Mouse (Mus musculus): ENCODE data around the gene Xlr4c. TPM values are rescaled to one million over a fixed set of nuclear protein-coding genes. Genes with fewer than 3 reads are reported as not detected.
A peak's percentile ranks its signal among the peaks of the same experiment; 100 is the strongest.
"Not testable (repeated sequence)": the region's sequence is repeated elsewhere in the genome, so short reads cannot be mapped to it uniquely, and the experiment has no call there.

Gene Xlr4c
- not detected in 2 replicates for total RNA-seq (2014; fragmentation: Nextera tagmentation)
- 0.33 TPM in 1 of 2 replicates, not detected in the other for total RNA-seq (2017)
- not detected in 2 replicates for polyA plus RNA-seq (2012)

GRCm38 (mm10) chrX:73242821-73243325 is at the start of gene Xlr4c:
Gene Xlr4c (minus strand): TSS chrX:73243130.
- not testable (repeated sequence) for DNase-seq (ENCODE audit: low spot score); H3K9me3 ChIP-seq (replicated peaks); ATAC-seq (ENCODE audit: extremely low read depth, insufficient number of reproducible peaks, low FRiP score, poor library complexity, severe bottlenecking); H3K36me3 ChIP-seq (replicated peaks); H3K27me3 ChIP-seq (ENCODE audit: insufficient read depth, low read length); H3K4me3 ChIP-seq (ENCODE audit: low read depth, low read length); H3K4me1 ChIP-seq (ENCODE audit: insufficient read depth, low read depth, low read length)

GRCm38 (mm10) chrX:73265270-73265669 is 22.3 kb upstream of the Xlr4c start, which contains the start of gene Xlr3c:
Gene Xlr3c (minus strand): TSS chrX:73265390.
- H3K4me3 ChIP-seq (ENCODE audit: low read depth, low read length); H3K9me3 ChIP-seq (replicated peaks); ATAC-seq (ENCODE audit: extremely low read depth, insufficient number of reproducible peaks, low FRiP score, poor library complexity, severe bottlenecking); H3K27me3 ChIP-seq (ENCODE audit: insufficient read depth, low read length); DNase-seq (ENCODE audit: low spot score); H3K4me1 ChIP-seq (ENCODE audit: insufficient read depth, low read depth, low read length); H3K36me3 ChIP-seq (replicated peaks): not testable (repeated sequence)

- H3K9me3 ChIP-seq (replicated peaks); H3K4me3 ChIP-seq (ENCODE audit: low read depth, low read length); DNase-seq (ENCODE audit: low spot score); H3K27me3 ChIP-seq (ENCODE audit: insufficient read depth, low read length); H3K36me3 ChIP-seq (replicated peaks); H3K4me1 ChIP-seq (ENCODE audit: insufficient read depth, low read depth, low read length); ATAC-seq (ENCODE audit: extremely low read depth, insufficient number of reproducible peaks, low FRiP score, poor library complexity, severe bottlenecking): not testable (repeated sequence)
Measured at GRCm38 (mm10) chrX:73262428-73262827, 19.5 kb upstream of the Xlr4c start.

- no peaks in the 10 kb centered on the region for H3K36me3 ChIP-seq (replicated peaks)
- ATAC-seq (ENCODE audit: extremely low read depth, insufficient number of reproducible peaks, low FRiP score, poor library complexity, severe bottlenecking) = no peak
- peaks cover 4% of the 10 kb centered on the region; the same call in 1 of the 2 replicates for H3K4me1 ChIP-seq (ENCODE audit: insufficient read depth, low read depth, low read length)
- no peak for TF ChIP-seq TAL1 (conservative IDR thresholded peaks at IDR 0.05; ENCODE audit: low read depth, low read length)
- no peak for TF ChIP-seq POLR2AphosphoS5 (IDR thresholded peaks at IDR 0.05; ENCODE audit: insufficient replicate concordance, low read depth, low read length)
- no peak for TF ChIP-seq GATA1 (IDR thresholded peaks at IDR 0.05; ENCODE audit: borderline replicate concordance, low read length)
- no peak for TF ChIP-seq GATA2 (IDR thresholded peaks at IDR 0.05; ENCODE audit: borderline replicate concordance, low read depth, low read length)
- TF ChIP-seq CTCF (IDR thresholded peaks at IDR 0.05; ENCODE audit: low read depth, low read length) = no peak
- H3K4me3 ChIP-seq (ENCODE audit: low read depth, low read length) = peak overlapping the region; percentile 82
- no peaks in the 10 kb centered on the region for H3K9me3 ChIP-seq (replicated peaks)
- H3K27me3 ChIP-seq (ENCODE audit: insufficient read depth, low read length) = no peaks in the 10 kb centered on the region
- DNase-seq (ENCODE audit: low spot score) = no peak
Measured at GRCm38 (mm10) chrX:73229288-73229687, 13.6 kb downstream of the Xlr4c start.

- Histone ChIP-seq H3K9me3 (replicated peaks) (no peaks in the 10 kb centered on the region), H3K4me1 (ENCODE audit: insufficient read depth, low read depth, low read length) (peaks cover 4% of the 10 kb centered on the region; the same call in 1 of the 2 replicates), H3K36me3 (replicated peaks) (no peaks in the 10 kb centered on the region), H3K4me3 (ENCODE audit: low read depth, low read length) (peak overlapping the region; percentile 82), H3K27me3 (ENCODE audit: insufficient read depth, low read length) (no peaks in the 10 kb centered on the region)
- no peak for TF ChIP-seq TAL1 (conservative IDR thresholded peaks at IDR 0.05; ENCODE audit: low read depth, low read length)
- TF ChIP-seq POLR2AphosphoS5 (IDR thresholded peaks at IDR 0.05; ENCODE audit: insufficient replicate concordance, low read depth, low read length) = no peak
- TF ChIP-seq GATA1 (IDR thresholded peaks at IDR 0.05; ENCODE audit: borderline replicate concordance, low read length) = no peak
- no peak for TF ChIP-seq CTCF (IDR thresholded peaks at IDR 0.05; ENCODE audit: low read depth, low read length)
- TF ChIP-seq GATA2 (IDR thresholded peaks at IDR 0.05; ENCODE audit: borderline replicate concordance, low read depth, low read length) = no peak
- DNase-seq (ENCODE audit: low spot score) (peak; percentile 19), ATAC-seq (ENCODE audit: extremely low read depth, insufficient number of reproducible peaks, low FRiP score, poor library complexity, severe bottlenecking) (no peak)
Measured at GRCm38 (mm10) chrX:73228606-73229214, 14.2 kb downstream of the Xlr4c start.

GRCm38 (mm10) chrX:73227914-73228605 is 14.9 kb downstream of the Xlr4c start, which contains the start of gene F8a:
Gene F8a (plus strand): TSS chrX:73228291.
- peak within 1 kb of the TSS; percentile 82 for H3K4me3 ChIP-seq (ENCODE audit: low read depth, low read length)
- TF ChIP-seq GATA2 (IDR thresholded peaks at IDR 0.05; ENCODE audit: borderline replicate concordance, low read depth, low read length) (no peak), TAL1 (conservative IDR thresholded peaks at IDR 0.05; ENCODE audit: low read depth, low read length) (no peak)
- ATAC-seq (ENCODE audit: extremely low read depth, insufficient number of reproducible peaks, low FRiP score, poor library complexity, severe bottlenecking) (peak; percentile 95), DNase-seq (ENCODE audit: low spot score) (peak; percentile 54)
- H3K4me1 ChIP-seq (ENCODE audit: insufficient read depth, low read depth, low read length) = peaks cover 4% of the 10 kb centered on the region; the same call in 1 of the 2 replicates
- H3K9me3 ChIP-seq (replicated peaks) = no peaks in the 10 kb centered on the region
- no peaks in the 10 kb centered on the region for H3K36me3 ChIP-seq (replicated peaks)
- H3K27me3 ChIP-seq (ENCODE audit: insufficient read depth, low read length) = no peaks in the 10 kb centered on the region

GRCm38 (mm10) chrX:73225365-73225764 is 17.6 kb downstream of the Xlr4c start:
- Histone ChIP-seq H3K36me3 (replicated peaks) (no peaks in the 10 kb centered on the region), H3K27me3 (ENCODE audit: insufficient read depth, low read length) (no peaks in the 10 kb centered on the region), H3K4me1 (ENCODE audit: insufficient read depth, low read depth, low read length) (peaks cover 4% of the 10 kb centered on the region; the same call in 1 of the 2 replicates), H3K4me3 (ENCODE audit: low read depth, low read length) (no peak overlapping the region), H3K9me3 (replicated peaks) (no peaks in the 10 kb centered on the region)
- no peak for DNase-seq (ENCODE audit: low spot score)
- ATAC-seq (ENCODE audit: extremely low read depth, insufficient number of reproducible peaks, low FRiP score, poor library complexity, severe bottlenecking) = no peak
- TF ChIP-seq GATA1 (IDR thresholded peaks at IDR 0.05; ENCODE audit: borderline replicate concordance, low read length) = no peak
- no peak for TF ChIP-seq CTCF (IDR thresholded peaks at IDR 0.05; ENCODE audit: low read depth, low read length)
- TF ChIP-seq POLR2AphosphoS5 (IDR thresholded peaks at IDR 0.05; ENCODE audit: insufficient replicate concordance, low read depth, low read length) = no peak
- no peak for TF ChIP-seq TAL1 (conservative IDR thresholded peaks at IDR 0.05; ENCODE audit: low read depth, low read length)
- no peak for TF ChIP-seq GATA2 (IDR thresholded peaks at IDR 0.05; ENCODE audit: borderline replicate concordance, low read depth, low read length)

GRCm38 (mm10) chrX:73213819-73214564 is 28.9 kb downstream of the Xlr4c start, which contains the start of gene Xlr4b:
Gene Xlr4b (plus strand): TSS chrX:73214333.
- H3K36me3 ChIP-seq (replicated peaks); H3K27me3 ChIP-seq (ENCODE audit: insufficient read depth, low read length); H3K4me3 ChIP-seq (ENCODE audit: low read depth, low read length); ATAC-seq (ENCODE audit: extremely low read depth, insufficient number of reproducible peaks, low FRiP score, poor library complexity, severe bottlenecking); H3K4me1 ChIP-seq (ENCODE audit: insufficient read depth, low read depth, low read length); DNase-seq (ENCODE audit: low spot score); H3K9me3 ChIP-seq (replicated peaks): not testable (repeated sequence)

GRCm38 (mm10) chrX:73191934-73192333 is 51.0 kb downstream of the Xlr4c start, which contains the start of gene Xlr3b:
Gene Xlr3b (plus strand): TSS chrX:73192207.
- not testable (repeated sequence) for H3K9me3 ChIP-seq (replicated peaks); H3K4me1 ChIP-seq (ENCODE audit: insufficient read depth, low read depth, low read length); H3K27me3 ChIP-seq (ENCODE audit: insufficient read depth, low read length); H3K4me3 ChIP-seq (ENCODE audit: low read depth, low read length); ATAC-seq (ENCODE audit: extremely low read depth, insufficient number of reproducible peaks, low FRiP score, poor library complexity, severe bottlenecking); DNase-seq (ENCODE audit: low spot score); H3K36me3 ChIP-seq (replicated peaks)
